Mouse (Mus musculus) liver, adult 2 months (tissue): Measurements from ENCODE around the gene Gm20388.

ENCODE experiments used
- CTCF ChIP-seq: fragments of 200-500 bp; IDR thresholded peaks from 2 replicates; pipeline ENCODE4 v1.5.1; 2011; ENCODE audit warnings: low read depth, low read length, control low read depth
- POLR2A ChIP-seq: fragments of 200-500 bp; IDR thresholded peaks from 2 replicates; pipeline ENCODE4 v1.6.1; 2011; ENCODE audit warnings: low read length, control low read depth; ENCODE audit not compliant: insufficient read depth; ENCODE audit errors: extremely low read depth

DNA sequence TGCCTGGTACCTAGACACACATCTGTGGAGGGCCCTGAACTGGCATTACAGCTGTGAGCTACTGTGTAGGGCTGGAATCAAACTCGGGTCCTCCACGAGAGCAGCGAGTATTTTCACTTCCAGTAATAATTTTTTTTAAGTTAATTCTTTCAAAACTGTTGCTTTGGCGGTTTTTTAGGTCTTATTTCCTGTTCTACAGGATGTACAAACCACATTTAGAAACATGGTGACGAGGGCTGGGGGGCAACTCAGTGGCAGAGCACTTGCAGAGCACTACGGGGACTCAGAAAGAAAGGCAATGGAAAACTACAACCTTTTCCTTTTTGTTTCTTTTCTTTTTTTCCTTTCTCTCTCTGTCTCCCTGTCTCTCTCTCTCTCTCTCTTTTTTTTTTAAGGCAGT lies 3123.5 kb downstream of the Gm20388 start:
- TF ChIP-seq CTCF, result no peak
- TF ChIP-seq POLR2A, result no peak
